Mouse (Mus musculus) kidney, embryonic 16.5 days (tissue): ENCODE results near the gene Ankrd40. TPM values are rescaled to one million over a fixed set of nuclear protein-coding genes. Genes with fewer than 3 reads are reported as not detected.

Source experiments
- ATAC-seq: fragments of 200-750 bp; cut with Nextera tagmentation; 2 replicates; pipeline ENCODE4 v1.8.0; 2017; ENCODE audit warnings: moderate TSS enrichment; ENCODE audit not compliant: low FRiP score, low TSS enrichment
- H3K27ac ChIP-seq: fragments of 300-500 bp; sonication (generic); 2 replicates; pipeline ENCODE4 v1.5.1; 2014; ENCODE audit warnings: low read length
- H3K27me3 ChIP-seq: fragments of 300-500 bp; sonication (generic); 2 replicates; pipeline ENCODE4 v1.6.1; 2014; ENCODE audit warnings: low read length, control low read depth, mixed read lengths; ENCODE audit not compliant: insufficient read depth
- H3K36me3 ChIP-seq: fragments of 300-500 bp; sonication (generic); 2 replicates; pipeline ENCODE4 v1.6.1; 2014; ENCODE audit warnings: low read length, control low read depth, mixed read lengths; ENCODE audit not compliant: insufficient read depth
- H3K4me1 ChIP-seq: fragments of 300-500 bp; sonication (generic); 2 replicates; pipeline ENCODE4 v1.6.1; 2014; ENCODE audit warnings: low read length, control low read depth, mixed read lengths; ENCODE audit not compliant: insufficient read depth
- H3K4me2 ChIP-seq: fragments of 300-500 bp; sonication (generic); replicated peaks from 2 replicates; pipeline ENCODE4 v1.6.1; 2014; ENCODE audit warnings: low read depth, low read length
- H3K4me3 ChIP-seq: fragments of 300-500 bp; sonication (generic); 2 replicates; pipeline ENCODE4 v1.5.1; 2014; ENCODE audit warnings: mild to moderate bottlenecking, low read length
- H3K9ac ChIP-seq: fragments of 300-500 bp; sonication (generic); replicated peaks from 2 replicates; pipeline ENCODE4 v1.6.1; 2014; ENCODE audit warnings: low read length
- H3K9me3 ChIP-seq: fragments of 300-500 bp; sonication (generic); 2 replicates; pipeline ENCODE4 v1.6.1; 2016; ENCODE audit warnings: low read length, control low read depth
- WGBS: fragments of 180-500 bp; shearing (Covaris S2); extraction: QIAGEN DNeasy Blood & Tissue Kit; methylation state at CpG from one replicate; pipeline ENCODE4 v1.1.7; 2014; 5-methylcytosine and 5-hydroxymethylcytosine counted together
- polyA plus RNA-seq: library from polyadenylated mRNA; unstranded; fragments of >200 nt; fragmentation: Nextera tagmentation; extraction: Ambion mirVana; gene quantifications from 2 replicates; pipeline ENCODE4 v1.2.1, GENCODE M21; 2015

The Ankrd40 gene
- polyA plus RNA-seq, 1 experiment from 2014 or later, result 11.2 TPM

GRCm38 (mm10) chr11:94349839-94350238, 22.0 kb downstream of the Ankrd40 start:
- Histone ChIP-seq H3K27me3 (no peaks in the 10 kb centered on the region), H3K9ac (no peak overlapping the region), H3K4me1 (peaks cover 27% of the 10 kb centered on the region), H3K27ac (no peak overlapping the region), H3K9me3 (no peaks in the 10 kb centered on the region), H3K4me3 (no peak overlapping the region), H3K36me3 (no peaks in the 10 kb centered on the region), H3K4me2 (no peak overlapping the region)
- WGBS, result 93% methylated on average over 2 of the region's 2 CpGs
- no peak for ATAC-seq

- no peaks in the 10 kb centered on the region for H3K9me3 ChIP-seq
- WGBS, result 79% methylated on average over 1 of the region's 1 CpGs
- H3K27me3 ChIP-seq, result no peaks in the 10 kb centered on the region
- H3K9ac ChIP-seq, result no peak overlapping the region
- H3K36me3 ChIP-seq, result no peaks in the 10 kb centered on the region
- ATAC-seq, result no peak
- H3K4me3 ChIP-seq, result no peak overlapping the region
- H3K4me2 ChIP-seq, result no peak overlapping the region
- no peak overlapping the region for H3K27ac ChIP-seq
- peaks cover 26% of the 10 kb centered on the region for H3K4me1 ChIP-seq
These were observed 22.5 kb downstream of the Ankrd40 start for GRCm38 (mm10) chr11:94350337-94350736.

DNA sequence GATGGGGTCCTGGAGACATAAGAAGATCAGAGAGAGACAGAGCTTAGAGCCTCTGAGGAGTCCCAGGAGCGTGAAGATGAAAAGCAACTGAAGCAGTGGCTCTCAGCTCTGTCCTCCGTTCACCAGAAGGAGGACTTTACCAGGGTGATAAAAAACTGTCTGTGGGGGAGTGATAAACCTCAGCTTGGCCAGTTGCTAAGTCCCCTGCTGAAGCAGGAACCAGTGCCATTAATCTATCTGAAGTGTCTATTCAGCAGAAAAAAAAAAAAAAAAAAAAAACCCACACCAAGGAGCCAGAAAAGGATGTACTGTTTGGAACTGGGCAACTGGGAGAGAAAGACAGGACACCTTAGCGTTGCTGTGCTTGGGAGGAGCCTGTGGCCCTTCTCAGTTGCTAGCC, 23.3 kb downstream of the Ankrd40 start:
- Histone ChIP-seq H3K4me2 (no peak overlapping the region), H3K36me3 (no peaks in the 10 kb centered on the region), H3K9ac (no peak overlapping the region), H3K4me3 (no peak overlapping the region), H3K9me3 (no peaks in the 10 kb centered on the region), H3K27me3 (no peaks in the 10 kb centered on the region), H3K27ac (no peak overlapping the region), H3K4me1 (peaks cover 22% of the 10 kb centered on the region)
- ATAC-seq, result no peak
- 13% methylated on average over 3 of the region's 3 CpGs for WGBS

GRCm38 (mm10) chr11:94355521-94356217, 27.9 kb downstream of the Ankrd40 start:
- H3K4me3 ChIP-seq, result no peak overlapping the region

GRCm38 (mm10) chr11:94359168-94359567, 31.4 kb downstream of the Ankrd40 start:
- Histone ChIP-seq H3K36me3 (no peaks in the 10 kb centered on the region), H3K4me1 (no peaks in the 10 kb centered on the region), H3K27me3 (no peaks in the 10 kb centered on the region), H3K4me2 (no peak overlapping the region), H3K9me3 (no peaks in the 10 kb centered on the region), H3K27ac (no peak overlapping the region), H3K4me3 (no peak overlapping the region), H3K9ac (no peak overlapping the region)
- WGBS, result 92% methylated on average over 12 of the region's 12 CpGs
- ATAC-seq, result no peak

More at GRCm38 (mm10) chr11:94355521-94356217, 27.9 kb downstream of the Ankrd40 start:
- H3K9me3 ChIP-seq, result no peaks in the 10 kb centered on the region
- H3K27ac ChIP-seq, result no peak overlapping the region
- H3K9ac ChIP-seq, result no peak overlapping the region
- H3K27me3 ChIP-seq, result no peaks in the 10 kb centered on the region
- 83% methylated on average over 9 of the region's 9 CpGs for WGBS
- H3K4me1 ChIP-seq, result peaks cover 8% of the 10 kb centered on the region; the same call in 1 of the 2 replicates
- no peaks in the 10 kb centered on the region for H3K36me3 ChIP-seq
- H3K4me2 ChIP-seq, result no peak overlapping the region
- ATAC-seq, result no peak

DNA sequence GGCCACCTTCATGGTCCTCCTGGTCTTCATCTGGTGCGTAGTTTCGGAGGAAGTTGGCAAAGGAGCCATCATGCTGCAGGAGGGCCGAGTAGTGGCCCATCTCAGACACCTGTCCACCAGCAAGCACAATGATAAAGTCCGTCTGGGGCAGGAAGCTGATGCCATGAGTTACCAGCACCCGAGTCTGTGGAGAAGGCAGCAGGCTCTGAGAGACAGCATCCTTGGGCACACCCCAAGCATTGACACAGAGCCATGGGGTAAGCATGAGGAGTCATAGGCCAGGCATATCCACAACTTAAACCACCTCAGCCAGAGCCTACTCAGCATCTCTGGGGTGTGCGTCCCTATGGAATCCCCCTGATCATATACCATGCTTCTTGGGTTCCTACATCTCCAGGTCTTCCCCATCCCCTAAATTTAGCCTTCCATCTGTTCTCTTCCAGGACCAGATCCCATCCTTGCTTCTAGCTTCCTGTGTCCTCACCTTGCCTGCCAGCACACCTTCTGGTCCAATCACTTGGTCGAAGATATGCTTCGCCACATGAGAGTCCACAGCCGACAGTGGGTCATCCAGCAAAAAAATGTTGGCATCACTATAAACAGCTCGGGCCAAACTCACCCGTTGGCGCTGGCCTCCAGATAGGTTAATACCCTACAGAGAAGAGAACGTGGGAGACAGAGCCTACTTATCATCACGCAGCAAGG, 33.5 kb downstream of the Ankrd40 start:
- H3K9me3 ChIP-seq, result peaks cover 4% of the 10 kb centered on the region; the same call in 1 of the 2 replicates
- 92% methylated on average over 14 of the region's 14 CpGs for WGBS
- H3K36me3 ChIP-seq, result no peaks in the 10 kb centered on the region
- no peaks in the 10 kb centered on the region for H3K27me3 ChIP-seq
- H3K27ac ChIP-seq, result no peak overlapping the region
- peaks cover 6% of the 10 kb centered on the region; the same call in 1 of the 2 replicates for H3K4me1 ChIP-seq
- H3K9ac ChIP-seq, result no peak overlapping the region
- no peak for ATAC-seq
- no peak overlapping the region for H3K4me2 ChIP-seq
- H3K4me3 ChIP-seq, result no peak overlapping the region

DNA sequence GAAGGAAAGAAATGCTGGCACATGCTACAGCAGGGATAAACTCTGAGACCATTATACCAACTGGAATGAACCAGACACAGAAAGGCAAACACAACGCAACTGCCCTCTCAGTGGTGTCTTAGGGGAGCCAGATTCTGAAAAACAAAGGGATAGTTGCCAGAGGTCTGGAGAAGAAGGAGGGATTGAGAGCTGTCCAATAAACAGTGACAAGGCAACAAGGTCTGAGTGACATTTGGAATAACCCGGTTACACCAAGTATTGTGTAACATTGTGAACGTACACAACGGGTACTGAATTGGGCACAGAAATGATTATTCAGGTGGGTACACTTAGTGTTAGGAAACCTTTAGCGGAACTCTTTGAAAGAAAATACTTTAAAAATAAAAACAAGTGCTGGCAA, 34.3 kb downstream of the Ankrd40 start:
- WGBS, result 92% methylated on average over 5 of the region's 5 CpGs
- H3K9ac ChIP-seq, result no peak overlapping the region
- no peak overlapping the region for H3K4me3 ChIP-seq
- H3K36me3 ChIP-seq, result no peaks in the 10 kb centered on the region
- no peaks in the 10 kb centered on the region for H3K27me3 ChIP-seq
- no peak overlapping the region for H3K27ac ChIP-seq
- peaks cover 4% of the 10 kb centered on the region; the same call in 1 of the 2 replicates for H3K9me3 ChIP-seq
- H3K4me2 ChIP-seq, result no peak overlapping the region
- peaks cover 6% of the 10 kb centered on the region; the same call in 1 of the 2 replicates for H3K4me1 ChIP-seq
- no peak for ATAC-seq

DNA sequence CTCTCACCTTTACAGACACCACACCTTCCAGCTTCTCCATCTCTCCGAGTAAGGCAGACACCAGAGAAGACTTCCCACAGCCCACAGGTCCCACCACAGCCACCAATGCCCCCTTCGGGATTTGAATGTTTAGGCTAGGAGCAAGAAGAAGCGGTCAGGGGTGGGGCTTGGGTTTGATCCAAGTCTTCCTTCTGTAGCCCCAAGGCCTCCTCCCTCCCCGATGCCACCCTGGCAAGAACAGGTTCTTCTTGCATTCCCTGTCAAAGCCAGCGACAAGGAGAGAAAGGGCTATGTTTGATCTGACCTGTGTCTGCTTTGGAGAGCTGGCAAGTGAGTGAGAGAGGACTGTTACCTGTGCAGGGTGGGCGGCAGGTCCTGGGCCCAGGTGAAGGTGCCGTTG, 35.9 kb downstream of the Ankrd40 start:
- Histone ChIP-seq H3K4me1 (peaks cover 6% of the 10 kb centered on the region; the same call in 1 of the 2 replicates), H3K27ac (no peak overlapping the region), H3K36me3 (no peaks in the 10 kb centered on the region), H3K4me3 (no peak overlapping the region), H3K9ac (no peak overlapping the region), H3K27me3 (no peaks in the 10 kb centered on the region), H3K9me3 (peaks cover 4% of the 10 kb centered on the region; the same call in 1 of the 2 replicates), H3K4me2 (no peak overlapping the region)
- no peak for ATAC-seq
- 78% methylated on average over 7 of the region's 7 CpGs for WGBS

GRCm38 (mm10) chr11:94365340-94365739, 37.5 kb downstream of the Ankrd40 start:
- Histone ChIP-seq H3K27ac (no peak overlapping the region), H3K9ac (no peak overlapping the region), H3K4me1 (peaks cover 8% of the 10 kb centered on the region), H3K4me2 (no peak overlapping the region), H3K27me3 (no peaks in the 10 kb centered on the region), H3K4me3 (no peak overlapping the region), H3K36me3 (no peaks in the 10 kb centered on the region), H3K9me3 (peaks cover 4% of the 10 kb centered on the region; the same call in 1 of the 2 replicates)
- 44% methylated on average over 3 of the region's 3 CpGs for WGBS
- ATAC-seq, result 0 out of 2 replicates have a peak, but pooled peaks have one; percentile 51

- peaks cover 4% of the 10 kb centered on the region; the same call in 1 of the 2 replicates for H3K9me3 ChIP-seq
- no peak overlapping the region for H3K27ac ChIP-seq
- H3K4me2 ChIP-seq, result no peak overlapping the region
- no peak overlapping the region for H3K4me3 ChIP-seq
- no peak for ATAC-seq
- no peak overlapping the region for H3K9ac ChIP-seq
- H3K36me3 ChIP-seq, result no peaks in the 10 kb centered on the region
- WGBS, result 69% methylated on average over 6 of the region's 6 CpGs
- peaks cover 22% of the 10 kb centered on the region for H3K4me1 ChIP-seq
- H3K27me3 ChIP-seq, result no peaks in the 10 kb centered on the region; the same call in 1 of the 2 replicates
These were observed 42.2 kb downstream of the Ankrd40 start for GRCm38 (mm10) chr11:94369981-94370380.
